Mouse (Mus musculus): Measurements from ENCODE around the gene Galns. TPM values are rescaled to one million over a fixed set of nuclear protein-coding genes. Genes with fewer than 3 reads are reported as not detected.

The Galns gene
- polyA plus RNA-seq, 1 experiment from 2014 or later, result 12.7 TPM

- Histone ChIP-seq H3K4me3 (peak within 1 kb of the TSS; percentile 95), H3K4me1 (replicated peaks) (peaks cover 24% of the 10 kb centered on the region), H3K27me3 (replicated peaks) (no peaks in the 10 kb centered on the region), H3K4me2 (peak within 1 kb of the TSS; percentile 77), H3K36me3 (peaks cover 34% of the 10 kb centered on the region), H3K9ac (peak within 1 kb of the TSS; percentile 96), H3K9me3 (replicated peaks) (no peaks in the 10 kb centered on the region), H3K27ac (ENCODE audit: poor library complexity, severe bottlenecking) (peak within 1 kb of the TSS; percentile 86)
- peak; percentile 94 for ATAC-seq (ENCODE audit: insufficient number of reproducible peaks, low FRiP score)
- WGBS, result under 1% methylated on average over 62 of the region's 62 CpGs
Observed at GRCm38 (mm10) chr8:122567361-122568108, 43.7 kb downstream of the Galns start, which contains the start of gene Cdt1. TSS of gene Cdt1 (plus strand) at chr8:122568015.

- Histone ChIP-seq H3K4me2 (peak overlapping the region; percentile 77), H3K27ac (ENCODE audit: poor library complexity, severe bottlenecking) (peak overlapping the region; percentile 86), H3K4me1 (replicated peaks) (peaks cover 24% of the 10 kb centered on the region), H3K9ac (peak overlapping the region; percentile 96), H3K27me3 (replicated peaks) (no peaks in the 10 kb centered on the region), H3K9me3 (replicated peaks) (no peaks in the 10 kb centered on the region), H3K36me3 (peaks cover 26% of the 10 kb centered on the region), H3K4me3 (peak overlapping the region; percentile 95)
- ATAC-seq (ENCODE audit: insufficient number of reproducible peaks, low FRiP score), result no peak
- WGBS, result 28% methylated on average over 6 of the region's 6 CpGs
Observed at GRCm38 (mm10) chr8:122566766-122567165, 44.5 kb downstream of the Galns start.

- Histone ChIP-seq H3K27ac (ENCODE audit: poor library complexity, severe bottlenecking) (no peak overlapping the region), H3K4me1 (replicated peaks) (peaks cover 22% of the 10 kb centered on the region), H3K9me3 (replicated peaks) (no peaks in the 10 kb centered on the region), H3K36me3 (peaks cover 5% of the 10 kb centered on the region), H3K4me2 (no peak overlapping the region), H3K9ac (no peak overlapping the region), H3K27me3 (replicated peaks) (no peaks in the 10 kb centered on the region), H3K4me3 (no peak overlapping the region)
- no peak for ATAC-seq (ENCODE audit: insufficient number of reproducible peaks, low FRiP score)
- 76% methylated on average over 25 of the region's 25 CpGs for WGBS
Observed at GRCm38 (mm10) chr8:122564363-122565352, 46.6 kb downstream of the Galns start.

GRCm38 (mm10) chr8:122561199-122561598, 50.1 kb downstream of the Galns start:
- Histone ChIP-seq H3K4me2 (no peak overlapping the region), H3K27ac (ENCODE audit: poor library complexity, severe bottlenecking) (no peak overlapping the region), H3K27me3 (replicated peaks) (no peaks in the 10 kb centered on the region), H3K9me3 (replicated peaks) (no peaks in the 10 kb centered on the region), H3K36me3 (no peaks in the 10 kb centered on the region), H3K4me3 (no peak overlapping the region), H3K4me1 (replicated peaks) (peaks cover 29% of the 10 kb centered on the region), H3K9ac (no peak overlapping the region)
- ATAC-seq (ENCODE audit: insufficient number of reproducible peaks, low FRiP score), result no peak
- WGBS, result 77% methylated on average over 5 of the region's 5 CpGs

GRCm38 (mm10) chr8:122558671-122559349, 52.5 kb downstream of the Galns start:
- ATAC-seq (ENCODE audit: insufficient number of reproducible peaks, low FRiP score), result peak; percentile 35; the same call in 1 of the 2 replicates
- Histone ChIP-seq H3K27ac (ENCODE audit: poor library complexity, severe bottlenecking) (peak overlapping the region; percentile 63), H3K9ac (no peak overlapping the region), H3K36me3 (no peaks in the 10 kb centered on the region), H3K4me1 (replicated peaks) (peaks cover 31% of the 10 kb centered on the region), H3K9me3 (replicated peaks) (no peaks in the 10 kb centered on the region), H3K27me3 (replicated peaks) (no peaks in the 10 kb centered on the region), H3K4me2 (peak overlapping the region; percentile 35; the same call in 1 of the 2 replicates), H3K4me3 (no peak overlapping the region)
- WGBS, result 11% methylated on average over 12 of the region's 12 CpGs

GRCm38 (mm10) chr8:122557248-122558038, 53.8 kb downstream of the Galns start:
- Histone ChIP-seq H3K4me3 (no peak overlapping the region), H3K27me3 (replicated peaks) (no peaks in the 10 kb centered on the region), H3K9me3 (replicated peaks) (no peaks in the 10 kb centered on the region), H3K9ac (no peak overlapping the region), H3K36me3 (no peaks in the 10 kb centered on the region), H3K27ac (ENCODE audit: poor library complexity, severe bottlenecking) (no peak overlapping the region), H3K4me1 (replicated peaks) (peaks cover 31% of the 10 kb centered on the region), H3K4me2 (no peak overlapping the region)
- 34% methylated on average over 10 of the region's 10 CpGs for WGBS
- ATAC-seq (ENCODE audit: insufficient number of reproducible peaks, low FRiP score), result no peak

- WGBS, result 55% methylated on average over 12 of the region's 12 CpGs
- no peaks in the 10 kb centered on the region for H3K36me3 ChIP-seq
- H3K27ac ChIP-seq (ENCODE audit: poor library complexity, severe bottlenecking), result peak overlapping the region; percentile 46
- no peak overlapping the region for H3K9ac ChIP-seq
- no peak overlapping the region for H3K4me3 ChIP-seq
- peak; percentile 69 for ATAC-seq (ENCODE audit: insufficient number of reproducible peaks, low FRiP score)
- peaks cover 31% of the 10 kb centered on the region for H3K4me1 ChIP-seq (replicated peaks)
- H3K9me3 ChIP-seq (replicated peaks), result no peaks in the 10 kb centered on the region
- H3K27me3 ChIP-seq (replicated peaks), result no peaks in the 10 kb centered on the region
- H3K4me2 ChIP-seq, result 0 out of 2 replicates have a peak overlapping the region, but pooled peaks have one; percentile 20
Observed at GRCm38 (mm10) chr8:122556030-122557009, 54.9 kb downstream of the Galns start.

- H3K4me1 ChIP-seq (replicated peaks), result peaks cover 36% of the 10 kb centered on the region
- H3K4me2 ChIP-seq, result no peak overlapping the region
- no peak overlapping the region for H3K9ac ChIP-seq
- no peak overlapping the region for H3K4me3 ChIP-seq
- H3K27ac ChIP-seq (ENCODE audit: poor library complexity, severe bottlenecking), result no peak overlapping the region
- no peaks in the 10 kb centered on the region for H3K27me3 ChIP-seq (replicated peaks)
- WGBS, result 78% methylated on average over 6 of the region's 6 CpGs
- no peak for ATAC-seq (ENCODE audit: insufficient number of reproducible peaks, low FRiP score)
- H3K36me3 ChIP-seq, result no peaks in the 10 kb centered on the region
- H3K9me3 ChIP-seq (replicated peaks), result no peaks in the 10 kb centered on the region
Observed at GRCm38 (mm10) chr8:122554786-122555185, 56.5 kb downstream of the Galns start.

GRCm38 (mm10) chr8:122551265-122552051, 59.8 kb downstream of the Galns start, which contains the start of gene Piezo1:
TSS of gene Piezo1 (minus strand) at chr8:122551329.
- 11% methylated on average over 46 of the region's 56 CpGs for WGBS
- H3K4me1 ChIP-seq (replicated peaks), result peaks cover 40% of the 10 kb centered on the region

More at GRCm38 (mm10) chr8:122551265-122552051, 59.8 kb downstream of the Galns start, which contains the start of gene Piezo1:
- peak; percentile 81 for ATAC-seq (ENCODE audit: insufficient number of reproducible peaks, low FRiP score)
- H3K36me3 ChIP-seq, result no peaks in the 10 kb centered on the region
- H3K4me3 ChIP-seq, result peak within 1 kb of the TSS; percentile 70
- peak within 1 kb of the TSS; percentile 75 for H3K4me2 ChIP-seq
- no peaks in the 10 kb centered on the region for H3K9me3 ChIP-seq (replicated peaks)
- H3K27ac ChIP-seq (ENCODE audit: poor library complexity, severe bottlenecking), result peak within 1 kb of the TSS; percentile 86
- H3K27me3 ChIP-seq (replicated peaks), result no peaks in the 10 kb centered on the region
- peak within 1 kb of the TSS; percentile 91 for H3K9ac ChIP-seq
